Mouse (Mus musculus) right cerebral cortex, postnatal 25 days (tissue): ENCODE results near the gene Taf6l.

ENCODE experiments used
- DNase-seq: peaks from one replicate; pipeline ENCODE4 v3.0.0; 2022

Gene Taf6l

GRCm38 (mm10) chr19:8789171-8789570 is 3.0 kb upstream of the Taf6l start:
- no peak for DNase-seq

DNA sequence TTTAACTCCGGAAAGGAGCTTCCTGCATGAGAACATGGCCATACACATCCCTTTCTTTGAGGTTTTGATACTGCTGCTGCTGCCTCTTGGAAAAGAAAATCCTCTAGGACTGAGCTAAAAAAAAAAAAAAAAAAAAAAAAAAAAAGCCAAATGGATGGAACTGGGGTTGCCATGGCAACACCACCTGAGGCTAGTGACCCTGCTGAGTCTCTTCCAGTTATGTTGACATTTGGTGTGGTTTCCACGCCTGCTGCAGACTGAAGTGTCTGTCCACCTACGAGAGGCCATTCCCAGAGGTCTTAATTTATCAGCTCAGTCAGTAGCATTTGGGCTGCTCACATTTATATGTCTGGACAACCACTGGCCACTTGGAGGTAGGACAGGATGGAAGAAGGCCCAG is 2.3 kb upstream of the Taf6l start:
- no peak for DNase-seq

GRCm38 (mm10) chr19:8774951-8775421 is 11.2 kb downstream of the Taf6l start:
- DNase-seq: no peak

DNA sequence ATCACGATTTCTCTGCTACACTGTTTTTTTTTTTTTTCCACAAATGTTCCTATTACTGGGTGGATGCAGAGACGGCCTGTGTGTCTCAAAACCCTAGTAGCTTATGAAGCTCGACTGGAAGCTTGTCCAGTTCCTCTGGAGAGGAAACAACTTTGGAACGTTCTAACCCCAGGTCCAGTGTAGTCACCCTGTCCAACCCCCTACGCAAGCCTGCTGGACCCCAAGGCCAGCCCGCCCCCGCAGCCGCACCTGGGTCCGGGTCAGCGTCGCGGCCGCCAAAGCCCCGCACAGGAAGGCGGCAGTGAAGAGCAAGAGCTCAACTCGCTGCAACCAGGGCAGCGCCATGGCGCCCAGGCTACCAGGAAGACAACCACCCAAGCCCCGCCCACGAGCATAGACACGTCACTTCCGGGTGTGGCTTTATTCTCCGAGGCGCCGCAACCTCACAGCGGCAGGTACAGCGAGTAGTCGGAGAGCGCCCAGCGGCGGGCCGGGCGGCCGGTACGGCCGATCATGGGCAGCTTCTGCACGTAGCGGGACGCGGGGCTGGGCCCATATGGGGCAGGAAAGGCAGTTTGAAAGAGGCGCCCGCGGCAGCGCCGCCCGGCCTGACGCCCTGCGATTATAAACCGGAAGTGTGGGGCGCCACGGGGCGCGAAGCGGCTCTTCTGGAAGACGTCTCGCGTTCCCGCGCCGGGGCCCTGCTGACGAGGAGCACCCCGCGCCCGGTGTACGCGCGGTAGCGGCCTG is 12.0 kb downstream of the Taf6l start, which contains the start of gene Tmem179b:
Gene Tmem179b (minus strand): TSS at position 382 of the 750 bp plus-strand sequence.
- peak; percentile 97 for DNase-seq

GRCm38 (mm10) chr19:8773409-8773808 is 12.8 kb downstream of the Taf6l start:
- DNase-seq: no peak

DNA sequence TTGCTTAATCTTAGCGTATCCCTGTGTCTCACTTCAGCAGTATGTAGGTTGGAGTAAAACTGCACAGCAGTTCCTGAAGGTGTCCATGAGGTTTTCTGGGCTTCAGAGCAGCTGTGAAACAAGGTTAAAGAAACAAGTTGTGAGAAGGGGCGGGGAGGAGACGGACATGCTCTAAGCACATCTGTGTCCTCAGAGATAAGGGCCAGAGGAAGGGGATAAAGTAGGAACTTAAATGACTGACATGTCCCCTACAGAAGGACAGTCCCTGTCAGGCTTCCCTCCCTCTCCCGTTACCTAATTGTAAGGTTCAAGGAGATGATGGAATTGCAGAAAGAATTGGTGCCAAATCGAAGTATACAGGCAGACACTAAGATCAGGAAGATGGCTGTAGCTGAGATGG is 13.2 kb downstream of the Taf6l start:
- DNase-seq: no peak

DNA sequence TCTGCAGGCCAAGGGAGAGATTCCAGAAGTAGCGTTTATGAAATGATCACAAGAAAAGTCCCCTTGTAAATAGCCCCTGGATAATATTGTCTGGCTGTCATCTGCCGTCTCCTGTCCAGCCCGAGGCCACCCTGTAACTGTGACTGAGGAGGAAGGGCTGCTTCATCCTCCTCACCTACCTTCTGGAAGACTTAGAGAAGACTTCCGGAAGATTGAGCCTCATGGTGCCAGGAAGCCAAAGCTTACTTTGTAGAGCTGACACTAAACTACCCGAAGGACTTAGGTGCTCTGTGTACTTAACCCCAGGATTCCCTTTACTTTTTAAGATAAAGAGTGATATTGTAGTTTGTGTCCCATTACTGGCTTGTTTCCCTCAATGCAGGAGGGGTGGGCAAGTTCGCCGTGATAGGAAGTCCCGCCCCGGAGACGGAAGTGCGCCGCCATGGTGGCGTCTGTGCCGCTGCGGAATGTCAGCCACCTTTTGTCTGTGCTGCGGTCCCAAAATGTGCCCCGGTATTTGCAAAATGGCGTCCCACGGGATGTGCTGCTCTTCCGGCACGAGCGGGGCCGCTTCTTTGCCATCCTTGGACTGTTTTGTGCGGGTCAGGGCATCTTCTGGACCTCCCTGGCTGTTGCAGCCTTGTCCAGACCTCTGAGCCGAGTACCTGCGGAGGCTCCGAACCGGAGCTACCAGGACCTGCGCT is 15.5 kb downstream of the Taf6l start, which contains the start of gene Tmem223:
Gene Tmem223 (plus strand): TSS at position 430 of the 704 bp plus-strand sequence.
- DNase-seq: peak; percentile 79

DNA sequence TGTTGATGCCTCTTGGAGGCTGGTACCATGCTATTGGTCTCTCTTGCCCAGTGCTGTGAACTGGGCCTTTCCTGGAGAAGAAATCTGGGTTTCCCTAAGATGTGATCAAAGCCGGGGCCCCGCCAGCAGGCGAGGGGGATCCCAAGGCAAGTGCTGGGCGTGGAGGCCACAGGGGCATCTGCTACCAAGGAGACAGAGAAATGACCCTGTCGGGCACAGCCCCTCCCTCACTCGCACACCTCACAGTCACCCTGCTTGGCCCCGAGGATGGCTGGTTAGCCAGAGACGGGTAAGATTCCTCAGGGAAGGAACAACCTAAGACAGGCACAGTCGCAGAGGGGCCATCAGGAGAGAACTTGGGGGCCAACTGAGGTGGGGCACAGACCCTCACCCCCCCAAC is 20.7 kb downstream of the Taf6l start:
- DNase-seq: no peak

DNA sequence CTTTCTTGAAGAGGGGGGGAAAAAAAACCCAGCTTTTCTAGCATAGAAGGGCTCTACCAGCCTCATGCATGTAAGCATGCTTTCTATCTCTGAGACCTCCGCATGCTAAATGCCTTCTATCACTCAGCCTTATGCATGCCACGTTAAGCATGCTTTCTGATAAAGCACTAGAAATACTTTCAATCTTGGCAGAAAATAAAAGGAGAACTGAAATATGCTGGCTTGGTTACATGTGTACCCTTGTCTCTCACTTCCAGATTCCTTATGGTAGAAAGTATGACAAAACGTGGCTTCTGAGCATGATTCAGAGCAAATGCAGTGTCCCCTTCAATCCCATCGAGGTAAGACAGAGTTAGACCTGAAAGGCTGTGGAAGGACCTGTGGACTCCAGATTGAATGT is 22.9 kb downstream of the Taf6l start:
- DNase-seq: no peak

DNA sequence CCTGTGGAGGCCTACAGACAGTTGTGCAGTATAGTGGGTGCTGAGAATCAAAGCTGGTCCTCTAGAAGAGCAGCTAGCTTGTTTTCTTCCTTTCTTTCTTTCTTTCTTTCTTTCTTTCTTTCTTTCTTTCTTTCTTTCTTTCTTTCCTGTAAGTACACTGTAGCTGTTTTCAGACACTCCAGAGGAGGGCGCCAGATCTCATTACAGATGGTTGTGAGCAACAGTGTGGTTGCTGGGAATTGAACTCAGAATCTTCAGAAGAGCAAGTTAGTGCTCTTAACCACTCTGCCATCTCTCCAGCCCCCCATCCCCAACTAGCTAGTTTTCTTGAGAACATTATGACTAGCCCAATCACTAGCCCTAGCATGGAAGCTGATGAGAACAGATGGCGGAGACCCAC is 25.5 kb downstream of the Taf6l start:
- no peak for DNase-seq

DNA sequence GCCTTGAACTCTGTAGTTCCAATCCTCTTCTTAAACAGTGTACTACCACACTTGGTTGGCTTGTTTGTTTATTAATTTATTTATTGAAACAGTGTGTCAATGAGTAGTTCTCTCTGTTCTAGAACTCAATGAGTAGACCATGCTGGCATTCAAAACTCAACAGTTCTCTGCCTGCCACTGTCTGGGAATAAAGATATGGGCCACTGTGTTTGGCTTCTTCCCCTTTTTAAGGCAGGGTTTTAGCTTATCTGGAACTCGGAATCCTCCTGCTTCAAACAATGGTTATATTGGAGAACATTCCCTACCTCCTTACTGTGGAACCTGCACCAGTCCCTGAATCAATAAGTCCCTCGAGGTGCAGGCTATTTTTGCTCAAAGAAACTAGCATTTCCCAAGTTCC is 27.3 kb downstream of the Taf6l start:
- no peak for DNase-seq

GRCm38 (mm10) chr19:8757471-8757998 is 28.7 kb downstream of the Taf6l start:
- DNase-seq: no peak

DNA sequence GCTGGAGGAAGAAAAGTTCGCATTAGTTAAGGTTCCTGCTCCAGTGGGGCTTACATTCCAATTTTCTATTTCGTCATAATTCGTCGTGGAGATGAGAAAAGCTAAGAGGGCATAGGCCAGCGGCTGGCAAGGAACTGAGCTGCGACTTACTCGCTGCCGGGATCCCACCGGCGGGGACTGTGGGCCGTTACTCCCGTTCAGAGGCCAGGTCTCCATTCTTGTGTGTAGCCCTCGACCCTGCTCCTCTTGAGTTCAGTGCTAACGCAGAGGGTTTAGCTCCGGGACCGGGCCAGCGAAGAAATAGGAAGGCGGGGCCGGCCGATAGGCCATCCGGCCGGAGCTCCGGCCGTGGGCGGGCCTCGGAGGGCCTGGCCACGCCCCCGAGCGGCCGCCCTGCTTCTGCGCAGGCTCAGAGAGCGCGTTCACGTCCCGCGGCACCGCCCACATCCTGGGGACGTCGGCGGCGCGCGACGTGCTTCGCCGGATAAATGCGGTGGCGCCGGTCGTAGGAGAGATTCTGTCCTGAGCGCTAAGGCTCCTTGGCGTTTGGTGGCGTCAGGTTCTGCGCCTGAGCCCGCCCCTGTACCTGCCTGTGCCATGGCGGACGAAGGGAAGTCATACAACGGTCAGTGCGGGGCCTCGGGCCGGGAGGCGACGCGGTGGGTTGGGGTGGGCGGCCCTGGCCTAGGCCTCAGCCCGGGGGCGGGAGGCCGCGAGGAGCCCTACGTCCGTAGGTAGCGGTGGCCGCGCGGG is 29.4 kb downstream of the Taf6l start, which contains the start of gene Nxf1:
Gene Nxf1 (plus strand): TSS at position 439 of the 753 bp plus-strand sequence.
- peak; percentile 95 for DNase-seq

DNA sequence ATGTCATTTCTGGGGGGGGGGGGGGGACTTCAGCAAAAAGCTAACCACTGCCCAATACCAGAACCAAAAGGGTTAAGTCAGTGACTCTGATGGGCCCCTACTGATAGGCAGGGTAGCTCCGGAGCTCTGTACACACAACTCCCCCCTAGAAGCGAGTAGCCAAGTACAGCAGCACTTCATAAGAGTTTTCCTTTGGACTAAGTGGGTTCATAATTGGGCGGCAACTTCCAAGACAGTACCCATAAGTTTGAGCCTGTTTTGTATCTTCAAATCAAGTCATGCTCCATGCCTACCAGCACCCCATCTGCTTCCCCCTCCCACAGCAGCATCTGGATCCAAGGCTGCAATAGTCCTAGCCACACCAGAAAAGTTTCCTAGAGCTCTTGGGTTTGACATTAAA is 30.6 kb downstream of the Taf6l start:
- DNase-seq: no peak

- no peak for DNase-seq
These were observed 38.8 kb downstream of the Taf6l start for GRCm38 (mm10) chr19:8747368-8747767.

GRCm38 (mm10) chr19:8745382-8745781 is 40.8 kb downstream of the Taf6l start:
- DNase-seq: no peak

DNA sequence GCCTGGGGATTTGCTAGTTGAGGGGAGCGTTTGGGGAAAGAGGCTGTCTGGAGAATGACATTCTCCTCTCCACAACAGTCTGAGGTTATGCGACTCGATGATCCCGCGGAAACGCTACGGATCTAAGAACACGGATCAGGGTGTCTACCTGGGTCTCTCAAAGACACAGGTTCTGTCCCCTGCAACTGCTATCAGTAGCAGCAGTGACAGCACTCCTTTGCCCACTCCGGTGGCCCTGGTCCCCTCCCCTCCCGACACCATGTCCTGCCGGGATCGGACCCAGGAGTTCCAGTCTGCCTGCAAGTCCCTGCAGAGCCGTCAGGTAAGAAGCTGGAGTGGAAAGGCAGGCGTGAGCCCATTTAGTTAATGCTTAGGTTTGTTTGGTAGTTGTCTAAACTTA is 44.0 kb downstream of the Taf6l start:
- DNase-seq: no peak

- peak; percentile 94 for DNase-seq
These were observed 44.9 kb downstream of the Taf6l start, which contains the start of gene Stx5a for GRCm38 (mm10) chr19:8741243-8741869. Stx5a (plus strand) TSS chr19:8741413.

GRCm38 (mm10) chr19:8740603-8741002 is 45.6 kb downstream of the Taf6l start, which contains the start of gene 1700092M07Rik:
1700092M07Rik (plus strand) TSS chr19:8740718.
- no peak for DNase-seq

DNA sequence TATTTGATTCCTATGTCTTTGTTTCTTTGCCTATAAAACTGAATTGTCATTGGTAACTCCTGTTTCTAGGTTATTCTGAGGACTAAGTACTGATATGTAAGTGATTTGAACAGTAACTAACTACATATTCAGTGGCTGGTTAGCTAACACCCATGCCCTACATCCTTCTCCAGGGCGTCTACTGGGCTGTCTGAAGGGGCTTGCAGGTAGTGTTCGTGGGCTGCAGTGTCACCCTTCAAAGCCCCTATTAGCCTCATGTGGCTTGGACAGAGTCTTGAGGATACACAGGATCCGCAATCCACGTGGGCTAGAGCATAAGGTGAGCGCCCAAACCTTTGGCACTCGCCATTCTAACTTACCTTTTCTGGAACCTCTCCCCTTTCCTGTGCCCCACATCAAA is 46.6 kb downstream of the Taf6l start:
- DNase-seq: no peak

DNA sequence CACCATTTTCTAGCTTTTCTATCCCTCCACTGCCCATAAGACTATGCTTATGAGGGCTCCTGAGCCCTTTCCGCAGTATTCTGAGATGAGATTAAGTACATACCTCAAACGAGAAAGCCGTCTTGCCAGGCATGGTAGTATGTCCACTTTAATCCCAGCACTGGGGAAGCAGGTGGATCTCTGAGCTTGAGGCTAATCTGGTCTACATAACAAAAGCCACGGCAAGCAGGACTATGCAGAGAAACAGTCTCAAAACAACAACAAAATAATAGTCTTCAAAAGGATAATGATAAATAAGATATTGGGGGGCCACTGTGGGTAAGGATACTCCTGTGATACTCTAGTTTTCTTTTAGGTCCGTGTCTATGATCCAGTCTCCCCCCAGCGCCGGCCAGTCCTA is 47.3 kb downstream of the Taf6l start:
- DNase-seq: no peak

DNA sequence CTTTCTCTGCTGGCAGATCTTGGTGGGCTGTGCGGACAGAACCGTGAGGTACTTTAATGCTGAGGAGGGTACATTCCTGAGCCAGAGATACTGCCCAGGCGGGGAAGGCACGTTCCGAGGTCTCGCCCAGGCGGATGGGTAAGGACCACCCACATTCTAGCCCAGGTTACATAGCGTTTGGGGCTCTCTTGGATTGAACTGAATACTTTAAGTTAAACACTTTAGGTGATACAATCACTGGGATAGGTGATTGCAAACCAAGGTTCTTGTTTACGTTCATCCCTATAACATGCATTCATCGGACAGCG is 50.1 kb downstream of the Taf6l start:
- DNase-seq: no peak
